Mouse (Mus musculus): Measurements from ENCODE around the gene Cdcp2. TPM values are rescaled to one million over a fixed set of nuclear protein-coding genes. Genes with fewer than 3 reads are reported as not detected.

Cdcp2 gene
- polyA plus RNA-seq, 1 experiment from 2014 or later = not detected

GRCm38 (mm10) chr4:107129373-107129772 lies 32.7 kb downstream of the Cdcp2 start:
- no peak for ATAC-seq (ENCODE audit: insufficient number of reproducible peaks, insufficient read depth, low FRiP score, low read depth)
- no peak overlapping the region for H3K4me2 ChIP-seq (replicated peaks; ENCODE audit: low read depth, low read length)
- no peak overlapping the region for H3K27ac ChIP-seq (ENCODE audit: low read length)
- no peak overlapping the region for H3K9ac ChIP-seq (replicated peaks; ENCODE audit: low read depth, low read length)
- no peak overlapping the region for H3K4me3 ChIP-seq (ENCODE audit: low read depth, low read length)
- H3K27me3 ChIP-seq (ENCODE audit: control insufficient read depth, insufficient read depth, low read length) = no peaks in the 10 kb centered on the region
- H3K4me1 ChIP-seq (ENCODE audit: control insufficient read depth, insufficient read depth, low read length) = peaks cover 23% of the 10 kb centered on the region; the same call in 1 of the 2 replicates
- 79% methylated on average over 8 of the region's 8 CpGs for WGBS
- H3K9me3 ChIP-seq (ENCODE audit: control insufficient read depth, low read depth, low read length) = no peaks in the 10 kb centered on the region
- H3K36me3 ChIP-seq (ENCODE audit: control insufficient read depth, insufficient read depth, low read length) = no peaks in the 10 kb centered on the region

- Histone ChIP-seq H3K27ac (ENCODE audit: low read length) (no peak overlapping the region), H3K9ac (replicated peaks; ENCODE audit: low read depth, low read length) (no peak overlapping the region), H3K4me1 (ENCODE audit: control insufficient read depth, insufficient read depth, low read length) (peaks cover 23% of the 10 kb centered on the region; the same call in 1 of the 2 replicates), H3K4me3 (ENCODE audit: low read depth, low read length) (no peak overlapping the region), H3K4me2 (replicated peaks; ENCODE audit: low read depth, low read length) (no peak overlapping the region), H3K36me3 (ENCODE audit: control insufficient read depth, insufficient read depth, low read length) (no peaks in the 10 kb centered on the region), H3K9me3 (ENCODE audit: control insufficient read depth, low read depth, low read length) (no peaks in the 10 kb centered on the region), H3K27me3 (ENCODE audit: control insufficient read depth, insufficient read depth, low read length) (no peaks in the 10 kb centered on the region)
- ATAC-seq (ENCODE audit: insufficient number of reproducible peaks, insufficient read depth, low FRiP score, low read depth) = no peak
- 27% methylated on average over 9 of the region's 9 CpGs for WGBS
Observed at GRCm38 (mm10) chr4:107130534-107130933, 33.8 kb downstream of the Cdcp2 start.

GRCm38 (mm10) chr4:107134891-107135290 lies 38.2 kb downstream of the Cdcp2 start:
- Histone ChIP-seq H3K4me1 (ENCODE audit: control insufficient read depth, insufficient read depth, low read length) (peaks cover 20% of the 10 kb centered on the region; the same call in 1 of the 2 replicates), H3K9ac (replicated peaks; ENCODE audit: low read depth, low read length) (no peak overlapping the region), H3K36me3 (ENCODE audit: control insufficient read depth, insufficient read depth, low read length) (no peaks in the 10 kb centered on the region; the same call in 1 of the 2 replicates), H3K4me3 (ENCODE audit: low read depth, low read length) (no peak overlapping the region), H3K27me3 (ENCODE audit: control insufficient read depth, insufficient read depth, low read length) (no peaks in the 10 kb centered on the region), H3K4me2 (replicated peaks; ENCODE audit: low read depth, low read length) (no peak overlapping the region), H3K27ac (ENCODE audit: low read length) (no peak overlapping the region), H3K9me3 (ENCODE audit: control insufficient read depth, low read depth, low read length) (no peaks in the 10 kb centered on the region)
- WGBS = 60% methylated on average over 3 of the region's 3 CpGs
- no peak for ATAC-seq (ENCODE audit: insufficient number of reproducible peaks, insufficient read depth, low FRiP score, low read depth)

GRCm38 (mm10) chr4:107135663-107136062 lies 39.0 kb downstream of the Cdcp2 start:
- Histone ChIP-seq H3K9ac (replicated peaks; ENCODE audit: low read depth, low read length) (no peak overlapping the region), H3K4me3 (ENCODE audit: low read depth, low read length) (no peak overlapping the region), H3K27me3 (ENCODE audit: control insufficient read depth, insufficient read depth, low read length) (no peaks in the 10 kb centered on the region), H3K27ac (ENCODE audit: low read length) (no peak overlapping the region), H3K9me3 (ENCODE audit: control insufficient read depth, low read depth, low read length) (no peaks in the 10 kb centered on the region), H3K36me3 (ENCODE audit: control insufficient read depth, insufficient read depth, low read length) (no peaks in the 10 kb centered on the region; the same call in 1 of the 2 replicates), H3K4me2 (replicated peaks; ENCODE audit: low read depth, low read length) (no peak overlapping the region), H3K4me1 (ENCODE audit: control insufficient read depth, insufficient read depth, low read length) (peaks cover 28% of the 10 kb centered on the region; the same call in 1 of the 2 replicates)
- no peak for ATAC-seq (ENCODE audit: insufficient number of reproducible peaks, insufficient read depth, low FRiP score, low read depth)
- whole genome bisulfite sequencing = 68% methylated on average over 5 of the region's 5 CpGs

- H3K27me3 ChIP-seq (ENCODE audit: control insufficient read depth, insufficient read depth, low read length) = no peaks in the 10 kb centered on the region
- H3K4me2 ChIP-seq (replicated peaks; ENCODE audit: low read depth, low read length) = no peak overlapping the region
- H3K27ac ChIP-seq (ENCODE audit: low read length) = no peak overlapping the region
- peaks cover 29% of the 10 kb centered on the region; the same call in 1 of the 2 replicates for H3K4me1 ChIP-seq (ENCODE audit: control insufficient read depth, insufficient read depth, low read length)
- no peaks in the 10 kb centered on the region; the same call in 1 of the 2 replicates for H3K36me3 ChIP-seq (ENCODE audit: control insufficient read depth, insufficient read depth, low read length)
- WGBS = 63% methylated on average over 3 of the region's 3 CpGs
- no peaks in the 10 kb centered on the region for H3K9me3 ChIP-seq (ENCODE audit: control insufficient read depth, low read depth, low read length)
- ATAC-seq (ENCODE audit: insufficient number of reproducible peaks, insufficient read depth, low FRiP score, low read depth) = no peak
- no peak overlapping the region for H3K9ac ChIP-seq (replicated peaks; ENCODE audit: low read depth, low read length)
- H3K4me3 ChIP-seq (ENCODE audit: low read depth, low read length) = no peak overlapping the region
Observed at GRCm38 (mm10) chr4:107136531-107136930, 39.8 kb downstream of the Cdcp2 start.

- no peak for ATAC-seq (ENCODE audit: insufficient number of reproducible peaks, insufficient read depth, low FRiP score, low read depth)
- WGBS = 52% methylated on average over 37 of the region's 37 CpGs
- H3K4me3 ChIP-seq (ENCODE audit: low read depth, low read length) = no peak overlapping the region
- no peaks in the 10 kb centered on the region for H3K27me3 ChIP-seq (ENCODE audit: control insufficient read depth, insufficient read depth, low read length)
- no peaks in the 10 kb centered on the region for H3K9me3 ChIP-seq (ENCODE audit: control insufficient read depth, low read depth, low read length)
- H3K4me1 ChIP-seq (ENCODE audit: control insufficient read depth, insufficient read depth, low read length) = peaks cover 29% of the 10 kb centered on the region; the same call in 1 of the 2 replicates
- no peaks in the 10 kb centered on the region; the same call in 1 of the 2 replicates for H3K36me3 ChIP-seq (ENCODE audit: control insufficient read depth, insufficient read depth, low read length)
- H3K27ac ChIP-seq (ENCODE audit: low read length) = no peak overlapping the region; the same call in 1 of the 2 replicates
- H3K9ac ChIP-seq (replicated peaks; ENCODE audit: low read depth, low read length) = no peak overlapping the region
- no peak overlapping the region for H3K4me2 ChIP-seq (replicated peaks; ENCODE audit: low read depth, low read length)
Observed at GRCm38 (mm10) chr4:107138948-107139835, 42.5 kb downstream of the Cdcp2 start.

- WGBS = 35% methylated on average over 13 of the region's 13 CpGs
- Histone ChIP-seq H3K4me2 (replicated peaks; ENCODE audit: low read depth, low read length) (no peak overlapping the region), H3K27ac (ENCODE audit: low read length) (peak overlapping the region; percentile 67), H3K9me3 (ENCODE audit: control insufficient read depth, low read depth, low read length) (no peaks in the 10 kb centered on the region), H3K4me1 (ENCODE audit: control insufficient read depth, insufficient read depth, low read length) (peaks cover 29% of the 10 kb centered on the region; the same call in 1 of the 2 replicates), H3K27me3 (ENCODE audit: control insufficient read depth, insufficient read depth, low read length) (no peaks in the 10 kb centered on the region), H3K4me3 (ENCODE audit: low read depth, low read length) (no peak overlapping the region), H3K36me3 (ENCODE audit: control insufficient read depth, insufficient read depth, low read length) (no peaks in the 10 kb centered on the region; the same call in 1 of the 2 replicates), H3K9ac (replicated peaks; ENCODE audit: low read depth, low read length) (no peak overlapping the region)
- ATAC-seq (ENCODE audit: insufficient number of reproducible peaks, insufficient read depth, low FRiP score, low read depth) = peak; percentile 57; the same call in 1 of the 2 replicates
Observed at GRCm38 (mm10) chr4:107139836-107140631, 43.3 kb downstream of the Cdcp2 start.

GRCm38 (mm10) chr4:107143511-107143910 lies 46.8 kb downstream of the Cdcp2 start:
- Histone ChIP-seq H3K4me1 (ENCODE audit: control insufficient read depth, insufficient read depth, low read length) (peaks cover 17% of the 10 kb centered on the region; the same call in 1 of the 2 replicates), H3K27ac (ENCODE audit: low read length) (no peak overlapping the region), H3K9me3 (ENCODE audit: control insufficient read depth, low read depth, low read length) (no peaks in the 10 kb centered on the region), H3K9ac (replicated peaks; ENCODE audit: low read depth, low read length) (no peak overlapping the region), H3K27me3 (ENCODE audit: control insufficient read depth, insufficient read depth, low read length) (no peaks in the 10 kb centered on the region), H3K36me3 (ENCODE audit: control insufficient read depth, insufficient read depth, low read length) (peaks cover 10% of the 10 kb centered on the region), H3K4me2 (replicated peaks; ENCODE audit: low read depth, low read length) (no peak overlapping the region), H3K4me3 (ENCODE audit: low read depth, low read length) (no peak overlapping the region)
- WGBS = 79% methylated on average over 8 of the region's 8 CpGs
- ATAC-seq (ENCODE audit: insufficient number of reproducible peaks, insufficient read depth, low FRiP score, low read depth) = no peak
